Mouse (Mus musculus) embryonic facial prominence, embryonic 10.5 days (tissue): ENCODE data around the gene Kynu. TPM values are rescaled to one million over a fixed set of nuclear protein-coding genes. Genes with fewer than 3 reads are reported as not detected.
A peak's percentile ranks its signal among the peaks of the same experiment; 100 is the strongest.

Experiments
- DNase-seq: peaks from one replicate; pipeline ENCODE4 v3.0.0-alpha.2; 2017; ENCODE audit warnings: low spot score
- H3K27ac ChIP-seq: fragments of 300-500 bp; sonication (generic); replicated peaks from 2 replicates; pipeline ENCODE4 v1.5.1; 2016; ENCODE audit warnings: mild to moderate bottlenecking
- H3K27me3 ChIP-seq: fragments of 300-500 bp; sonication (generic); replicated peaks from 2 replicates; pipeline ENCODE4 v1.6.1; 2016; ENCODE audit warnings: low read depth, mild to moderate bottlenecking; ENCODE audit not compliant: poor library complexity, severe bottlenecking
- H3K36me3 ChIP-seq: fragments of 300-500 bp; sonication (generic); replicated peaks from 2 replicates; pipeline ENCODE4 v1.6.1; 2016; ENCODE audit warnings: mild to moderate bottlenecking, moderate library complexity
- H3K4me1 ChIP-seq: fragments of 300-500 bp; sonication (generic); 2 replicates; pipeline ENCODE4 v1.6.1; 2016
- H3K4me3 ChIP-seq: fragments of 300-500 bp; sonication (generic); 2 replicates; pipeline ENCODE4 v1.5.1; 2016; ENCODE audit warnings: mild to moderate bottlenecking, moderate library complexity
- H3K9me3 ChIP-seq: fragments of 300-500 bp; sonication (generic); 2 replicates; pipeline ENCODE4 v1.6.1; 2016; ENCODE audit warnings: mild to moderate bottlenecking
- WGBS: fragments of 180-500 bp; shearing (Covaris S2); methylation state at CpG from one replicate; pipeline ENCODE4 v1.1.7; 2016; 5-methylcytosine and 5-hydroxymethylcytosine counted together
- polyA plus RNA-seq: library from polyadenylated mRNA; unstranded; fragments of >200 nt; fragmentation: Nextera tagmentation; extraction: Ambion mirVana; gene quantifications from 2 replicates; pipeline ENCODE4 v1.2.1, GENCODE M21; 2016

Gene Kynu
- polyA plus RNA-seq, 1 experiment from 2014 or later, result 1.5 TPM

GRCm38 (mm10) chr2:43573526-43573925 lies 18.4 kb downstream of the Kynu start:
- no peak overlapping the region for H3K4me3 ChIP-seq
- no peak for DNase-seq
- WGBS, result 86% methylated on average over 1 of the region's 1 CpGs
- H3K27ac ChIP-seq, result no peak overlapping the region
- H3K4me1 ChIP-seq, result no peaks in the 10 kb centered on the region
- no peaks in the 10 kb centered on the region for H3K27me3 ChIP-seq
- no peaks in the 10 kb centered on the region for H3K36me3 ChIP-seq
- H3K9me3 ChIP-seq, result no peaks in the 10 kb centered on the region

GRCm38 (mm10) chr2:43583243-43583812 lies 28.2 kb downstream of the Kynu start:
- no peak overlapping the region for H3K27ac ChIP-seq
- no peaks in the 10 kb centered on the region for H3K9me3 ChIP-seq
- H3K36me3 ChIP-seq, result no peaks in the 10 kb centered on the region
- peaks cover 4% of the 10 kb centered on the region; the same call in 1 of the 2 replicates for H3K4me1 ChIP-seq
- H3K4me3 ChIP-seq, result no peak overlapping the region
- WGBS, result 45% methylated on average over 8 of the region's 8 CpGs
- no peak for DNase-seq
- H3K27me3 ChIP-seq, result no peaks in the 10 kb centered on the region

GRCm38 (mm10) chr2:43585508-43585907 lies 30.4 kb downstream of the Kynu start:
- H3K27me3 ChIP-seq, result no peaks in the 10 kb centered on the region
- H3K36me3 ChIP-seq, result no peaks in the 10 kb centered on the region
- H3K9me3 ChIP-seq, result no peaks in the 10 kb centered on the region
- no peak for DNase-seq
- 81% methylated on average over 3 of the region's 3 CpGs for WGBS
- peaks cover 4% of the 10 kb centered on the region; the same call in 1 of the 2 replicates for H3K4me1 ChIP-seq
- no peak overlapping the region for H3K27ac ChIP-seq
- no peak overlapping the region for H3K4me3 ChIP-seq

GRCm38 (mm10) chr2:43587832-43588231 lies 32.7 kb downstream of the Kynu start:
- Histone ChIP-seq H3K36me3 (no peaks in the 10 kb centered on the region), H3K4me3 (no peak overlapping the region), H3K9me3 (no peaks in the 10 kb centered on the region), H3K27ac (no peak overlapping the region), H3K27me3 (no peaks in the 10 kb centered on the region), H3K4me1 (peaks cover 8% of the 10 kb centered on the region; the same call in 1 of the 2 replicates)
- no peak for DNase-seq
- WGBS, result 86% methylated on average over 2 of the region's 2 CpGs

- Histone ChIP-seq H3K36me3 (no peaks in the 10 kb centered on the region), H3K9me3 (no peaks in the 10 kb centered on the region), H3K27me3 (no peaks in the 10 kb centered on the region), H3K4me1 (0 out of 2 replicates have a peak, but pooled peaks cover 3% of the 10 kb centered on the region), H3K27ac (no peak overlapping the region), H3K4me3 (no peak overlapping the region)
- peak; percentile 10 for DNase-seq
- WGBS, result 55% methylated on average over 1 of the region's 1 CpGs
Observed at GRCm38 (mm10) chr2:43592001-43592704, 37.0 kb downstream of the Kynu start.

GRCm38 (mm10) chr2:43613571-43613970 lies 58.4 kb downstream of the Kynu start:
- no peaks in the 10 kb centered on the region for H3K4me1 ChIP-seq
- no peak overlapping the region for H3K4me3 ChIP-seq
- H3K27me3 ChIP-seq, result no peaks in the 10 kb centered on the region
- H3K36me3 ChIP-seq, result no peaks in the 10 kb centered on the region
- no peak overlapping the region for H3K27ac ChIP-seq
- no peaks in the 10 kb centered on the region for H3K9me3 ChIP-seq
- peak; percentile 67 for DNase-seq
- 8% methylated on average over 6 of the region's 6 CpGs for WGBS

GRCm38 (mm10) chr2:43621140-43621539 lies 66.0 kb downstream of the Kynu start:
- Histone ChIP-seq H3K9me3 (no peaks in the 10 kb centered on the region), H3K4me1 (no peaks in the 10 kb centered on the region), H3K4me3 (no peak overlapping the region), H3K36me3 (no peaks in the 10 kb centered on the region), H3K27ac (no peak overlapping the region), H3K27me3 (no peaks in the 10 kb centered on the region)
- DNase-seq, result no peak

GRCm38 (mm10) chr2:43622844-43623243 lies 67.7 kb downstream of the Kynu start:
- no peak for DNase-seq
- H3K4me1 ChIP-seq, result no peaks in the 10 kb centered on the region
- no peak overlapping the region for H3K4me3 ChIP-seq
- H3K27ac ChIP-seq, result no peak overlapping the region
- H3K36me3 ChIP-seq, result no peaks in the 10 kb centered on the region
- H3K27me3 ChIP-seq, result no peaks in the 10 kb centered on the region
- no peaks in the 10 kb centered on the region for H3K9me3 ChIP-seq
- WGBS, result 3% methylated on average over 1 of the region's 1 CpGs

- DNase-seq, result no peak
- H3K4me1 ChIP-seq, result no peaks in the 10 kb centered on the region
- H3K27me3 ChIP-seq, result no peaks in the 10 kb centered on the region
- H3K9me3 ChIP-seq, result no peaks in the 10 kb centered on the region
- no peak overlapping the region for H3K4me3 ChIP-seq
- H3K27ac ChIP-seq, result no peak overlapping the region
- no peaks in the 10 kb centered on the region for H3K36me3 ChIP-seq
Observed at GRCm38 (mm10) chr2:43631786-43632185, 76.7 kb downstream of the Kynu start.

- Histone ChIP-seq H3K27me3 (no peaks in the 10 kb centered on the region), H3K9me3 (no peaks in the 10 kb centered on the region), H3K36me3 (no peaks in the 10 kb centered on the region), H3K4me1 (no peaks in the 10 kb centered on the region), H3K4me3 (no peak overlapping the region), H3K27ac (no peak overlapping the region)
- DNase-seq, result no peak
Observed at GRCm38 (mm10) chr2:43636498-43636897, 81.4 kb downstream of the Kynu start.

- 72% methylated on average over 2 of the region's 2 CpGs for WGBS
- H3K36me3 ChIP-seq, result no peaks in the 10 kb centered on the region
Observed at GRCm38 (mm10) chr2:43646962-43647361, 91.8 kb downstream of the Kynu start.

GRCm38 (mm10) chr2:43669588-43669987 lies 114.5 kb downstream of the Kynu start:
- H3K27ac ChIP-seq, result no peak overlapping the region
- H3K27me3 ChIP-seq, result no peaks in the 10 kb centered on the region
- no peaks in the 10 kb centered on the region for H3K4me1 ChIP-seq
- H3K4me3 ChIP-seq, result no peak overlapping the region
- no peaks in the 10 kb centered on the region for H3K9me3 ChIP-seq
- no peaks in the 10 kb centered on the region for H3K36me3 ChIP-seq
- no peak for DNase-seq

More at GRCm38 (mm10) chr2:43646962-43647361, 91.8 kb downstream of the Kynu start:
- no peak for DNase-seq
- no peak overlapping the region for H3K4me3 ChIP-seq
- no peaks in the 10 kb centered on the region for H3K9me3 ChIP-seq
- H3K27me3 ChIP-seq, result no peaks in the 10 kb centered on the region
- H3K27ac ChIP-seq, result no peak overlapping the region
- no peaks in the 10 kb centered on the region for H3K4me1 ChIP-seq

- no peaks in the 10 kb centered on the region for H3K4me1 ChIP-seq
- H3K27ac ChIP-seq, result no peak overlapping the region
- WGBS, result 2% methylated on average over 6 of the region's 6 CpGs
- H3K27me3 ChIP-seq, result no peaks in the 10 kb centered on the region
- H3K36me3 ChIP-seq, result no peaks in the 10 kb centered on the region
- H3K4me3 ChIP-seq, result no peak overlapping the region
- DNase-seq, result peak; percentile 61
- no peaks in the 10 kb centered on the region for H3K9me3 ChIP-seq
Observed at GRCm38 (mm10) chr2:43673619-43674018, 118.5 kb downstream of the Kynu start.
